Mouse (Mus musculus) intestine, embryonic 16.5 days (tissue): ENCODE measurements at regions not wholly inside any gene's neighbourhood (a gene's known extent, or its start where the extent isn't known, plus 50 kb on each side); places are given as distances from the start of the nearest gene placed in this dataset.

Source experiments
- ATAC-seq: fragments of 200-750 bp; cut with Nextera tagmentation; 2 replicates; pipeline ENCODE4 v1.8.0; 2017; ENCODE audit warnings: moderate TSS enrichment, moderate library complexity
- H3K27ac ChIP-seq: fragments of 300-500 bp; sonication (generic); 2 replicates; pipeline ENCODE4 v1.5.1; 2014; ENCODE audit warnings: mild to moderate bottlenecking, low read length
- H3K27me3 ChIP-seq: fragments of 300-500 bp; sonication (generic); replicated peaks from 2 replicates; pipeline ENCODE4 v1.6.1; 2014; ENCODE audit warnings: low read length, control low read depth, mixed read lengths; ENCODE audit not compliant: control insufficient read depth, insufficient read depth
- H3K36me3 ChIP-seq: fragments of 300-500 bp; sonication (generic); 2 replicates; pipeline ENCODE4 v1.6.1; 2014; ENCODE audit warnings: low read length, control low read depth; ENCODE audit not compliant: control insufficient read depth, insufficient read depth
- H3K4me1 ChIP-seq: fragments of 300-500 bp; sonication (generic); 2 replicates; pipeline ENCODE4 v1.6.1; 2014; ENCODE audit warnings: low read length, control low read depth, mixed read lengths; ENCODE audit not compliant: control insufficient read depth, insufficient read depth
- H3K4me2 ChIP-seq: fragments of 300-500 bp; sonication (generic); 2 replicates; pipeline ENCODE4 v1.6.1; 2014; ENCODE audit warnings: low read depth, low read length, control low read depth
- H3K4me3 ChIP-seq: fragments of 300-500 bp; sonication (generic); 2 replicates; pipeline ENCODE4 v1.5.1; 2014; ENCODE audit warnings: mild to moderate bottlenecking, low read length
- H3K9ac ChIP-seq: fragments of 300-500 bp; sonication (generic); 2 replicates; pipeline ENCODE4 v1.6.1; 2014; ENCODE audit warnings: low read depth, low read length
- H3K9me3 ChIP-seq: fragments of 300-500 bp; sonication (generic); 2 replicates; pipeline ENCODE4 v1.6.1; 2016; ENCODE audit warnings: low read length, control low read depth; ENCODE audit not compliant: control insufficient read depth
- WGBS: fragments of 180-500 bp; shearing (Covaris S2); extraction: QIAGEN DNeasy Blood & Tissue Kit; methylation state at CpG from one replicate; pipeline ENCODE4 v1.1.7; 2014; 5-methylcytosine and 5-hydroxymethylcytosine counted together

DNA sequence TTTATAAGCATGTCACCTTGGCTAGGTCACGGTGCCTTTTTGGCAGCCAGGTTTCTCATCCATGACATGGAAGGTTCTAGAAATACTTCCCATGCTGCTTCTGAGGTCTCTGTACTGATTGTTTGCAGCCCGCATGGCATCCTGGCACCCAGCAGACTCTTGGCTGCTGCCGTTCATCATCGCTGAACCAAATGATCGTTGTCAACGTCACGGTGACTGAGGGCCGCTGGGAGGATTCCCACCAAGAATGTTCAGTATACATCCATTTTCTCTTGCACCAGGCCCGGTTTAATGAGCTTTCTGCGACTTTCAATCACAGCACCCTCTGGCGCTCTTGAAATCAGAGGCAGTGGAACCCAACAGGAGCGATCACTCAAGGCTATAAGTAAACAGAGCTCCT is 448.1 kb downstream of the Cdh26 start:
- no peaks in the 10 kb centered on the region for H3K9me3 ChIP-seq
- WGBS = 89% methylated on average over 12 of the region's 12 CpGs
- no peak overlapping the region for H3K27ac ChIP-seq
- no peaks in the 10 kb centered on the region for H3K36me3 ChIP-seq
- H3K9ac ChIP-seq = no peak overlapping the region
- no peaks in the 10 kb centered on the region for H3K27me3 ChIP-seq
- H3K4me1 ChIP-seq = no peaks in the 10 kb centered on the region
- H3K4me3 ChIP-seq = no peak overlapping the region
- H3K4me2 ChIP-seq = no peak overlapping the region
- no peak for ATAC-seq

DNA sequence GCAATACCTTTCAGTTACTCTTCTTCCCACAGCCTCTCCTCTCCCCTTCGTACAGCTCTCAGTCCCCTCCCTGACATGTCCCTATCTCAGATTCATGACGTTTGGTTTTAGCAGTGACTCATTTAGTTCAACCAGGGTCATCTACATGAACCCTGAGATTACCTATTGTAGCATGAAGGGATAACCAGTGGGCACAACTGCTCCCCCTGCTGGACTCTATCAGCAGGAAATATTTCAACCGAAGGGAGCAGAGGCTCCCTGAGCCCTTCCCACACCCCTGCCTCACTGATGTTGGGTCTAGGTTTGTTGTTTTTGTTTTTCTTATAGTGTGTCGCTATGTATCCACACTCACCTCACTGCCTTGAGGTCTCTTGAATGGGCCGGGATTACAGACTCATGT is 455.4 kb downstream of the Cdh26 start:
- H3K27ac ChIP-seq = no peak overlapping the region
- no peak overlapping the region for H3K4me3 ChIP-seq
- no peaks in the 10 kb centered on the region for H3K27me3 ChIP-seq
- 52% methylated on average over 5 of the region's 5 CpGs for WGBS
- H3K36me3 ChIP-seq = no peaks in the 10 kb centered on the region
- H3K4me2 ChIP-seq = no peak overlapping the region
- 0 out of 2 replicates have a peak, but pooled peaks cover 3% of the 10 kb centered on the region for H3K4me1 ChIP-seq
- no peak overlapping the region for H3K9ac ChIP-seq
- no peaks in the 10 kb centered on the region for H3K9me3 ChIP-seq
- ATAC-seq = no peak

DNA sequence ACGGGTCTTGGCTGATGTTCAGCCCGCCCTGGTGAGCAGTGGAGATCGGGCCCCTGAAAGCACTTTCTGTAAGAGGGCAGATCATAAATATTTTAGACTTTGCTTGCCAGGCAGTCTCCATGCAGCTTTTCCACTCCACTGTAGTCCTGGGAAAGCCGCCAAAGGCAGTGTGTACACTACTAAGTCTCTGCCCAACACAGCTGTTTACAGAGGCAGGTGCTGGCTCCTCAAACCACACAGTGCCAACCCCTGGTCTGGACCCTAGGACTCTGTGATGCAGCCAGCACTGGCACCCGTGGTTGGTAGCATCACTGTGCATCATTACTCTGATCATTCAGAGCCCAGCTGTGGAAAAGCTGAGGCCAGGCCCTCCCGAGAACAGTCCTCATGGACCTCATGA is 458.4 kb downstream of the Cdh26 start:
- Histone ChIP-seq H3K9ac (no peak overlapping the region), H3K4me2 (no peak overlapping the region), H3K27ac (no peak overlapping the region), H3K36me3 (no peaks in the 10 kb centered on the region), H3K27me3 (no peaks in the 10 kb centered on the region), H3K4me1 (0 out of 2 replicates have a peak, but pooled peaks cover 3% of the 10 kb centered on the region), H3K9me3 (no peaks in the 10 kb centered on the region), H3K4me3 (no peak overlapping the region)
- WGBS = 52% methylated on average over 6 of the region's 6 CpGs
- no peak for ATAC-seq

DNA sequence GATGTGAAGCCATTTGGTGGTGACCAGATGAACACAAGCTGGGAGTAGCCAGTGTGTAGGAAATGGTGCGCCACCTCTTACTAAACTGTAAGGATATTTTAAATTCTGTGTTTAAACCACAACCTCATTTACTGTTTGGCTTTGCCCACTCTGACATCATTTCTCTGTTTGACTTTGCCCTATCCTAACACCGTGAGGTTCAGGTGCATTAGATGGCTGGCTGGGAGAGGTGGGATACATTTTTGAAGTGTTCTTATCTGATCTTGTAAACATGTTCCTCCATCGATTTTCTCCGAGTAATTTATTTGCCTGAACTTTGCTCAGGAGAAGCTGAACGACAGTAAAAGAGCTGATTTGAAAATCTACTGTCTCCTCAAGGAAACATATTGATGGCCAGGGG is 472.1 kb downstream of the Cdh26 start:
- Histone ChIP-seq H3K36me3 (no peaks in the 10 kb centered on the region), H3K27ac (no peak overlapping the region), H3K9me3 (no peaks in the 10 kb centered on the region), H3K27me3 (no peaks in the 10 kb centered on the region), H3K4me3 (no peak overlapping the region), H3K9ac (no peak overlapping the region), H3K4me2 (no peak overlapping the region), H3K4me1 (0 out of 2 replicates have a peak, but pooled peaks cover 3% of the 10 kb centered on the region)
- 47% methylated on average over 5 of the region's 5 CpGs for WGBS
- ATAC-seq = peak; percentile 56

DNA sequence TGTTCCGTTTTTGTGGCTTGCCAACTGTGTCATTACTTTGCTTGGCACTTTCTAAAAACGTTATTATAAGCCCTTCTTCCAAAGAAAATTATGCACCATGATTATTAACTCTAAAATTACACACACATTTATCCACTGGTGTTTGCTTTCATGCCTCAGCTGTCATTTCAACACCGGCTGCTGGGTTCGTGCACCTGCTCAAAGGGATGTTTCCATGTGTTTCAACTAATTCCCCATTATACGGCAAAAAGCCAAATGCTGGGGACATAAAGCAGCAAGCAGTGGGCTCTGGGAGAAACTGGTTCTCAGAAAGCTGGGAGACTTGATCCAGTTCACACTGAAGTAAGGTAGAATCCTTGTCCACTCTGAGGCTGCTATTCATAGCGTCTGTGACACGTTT is 479.0 kb downstream of the Cdh26 start:
- Histone ChIP-seq H3K27ac (no peak overlapping the region), H3K36me3 (no peaks in the 10 kb centered on the region), H3K4me3 (no peak overlapping the region), H3K9me3 (no peaks in the 10 kb centered on the region), H3K9ac (no peak overlapping the region), H3K27me3 (no peaks in the 10 kb centered on the region), H3K4me1 (no peaks in the 10 kb centered on the region), H3K4me2 (no peak overlapping the region)
- 79% methylated on average over 7 of the region's 7 CpGs for WGBS
- no peak for ATAC-seq

DNA sequence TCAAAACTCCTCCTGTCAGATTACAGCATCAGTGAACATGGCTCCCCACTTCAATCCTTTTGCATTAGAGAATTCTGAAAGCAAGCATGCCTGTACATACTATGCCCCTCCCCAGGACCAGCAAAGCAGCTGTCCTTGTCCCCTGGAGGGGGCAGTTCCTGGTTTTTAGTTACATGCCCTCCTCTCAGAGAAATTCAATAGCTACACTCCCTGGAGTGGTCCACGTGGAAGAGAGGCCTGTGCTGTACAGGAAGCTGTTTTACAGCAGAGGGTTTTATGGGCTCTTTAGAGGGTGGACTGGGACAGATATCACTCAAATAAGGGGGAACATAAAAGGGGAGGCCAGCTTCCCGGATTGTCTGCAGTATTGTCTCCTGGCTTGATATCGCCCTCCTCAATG is 481.3 kb downstream of the Cdh26 start:
- H3K36me3 ChIP-seq = no peaks in the 10 kb centered on the region
- no peaks in the 10 kb centered on the region for H3K4me1 ChIP-seq
- H3K4me3 ChIP-seq = no peak overlapping the region
- ATAC-seq = no peak
- no peaks in the 10 kb centered on the region for H3K9me3 ChIP-seq
- H3K9ac ChIP-seq = no peak overlapping the region
- no peaks in the 10 kb centered on the region for H3K27me3 ChIP-seq
- 58% methylated on average over 3 of the region's 3 CpGs for WGBS
- no peak overlapping the region for H3K4me2 ChIP-seq
- H3K27ac ChIP-seq = no peak overlapping the region

DNA sequence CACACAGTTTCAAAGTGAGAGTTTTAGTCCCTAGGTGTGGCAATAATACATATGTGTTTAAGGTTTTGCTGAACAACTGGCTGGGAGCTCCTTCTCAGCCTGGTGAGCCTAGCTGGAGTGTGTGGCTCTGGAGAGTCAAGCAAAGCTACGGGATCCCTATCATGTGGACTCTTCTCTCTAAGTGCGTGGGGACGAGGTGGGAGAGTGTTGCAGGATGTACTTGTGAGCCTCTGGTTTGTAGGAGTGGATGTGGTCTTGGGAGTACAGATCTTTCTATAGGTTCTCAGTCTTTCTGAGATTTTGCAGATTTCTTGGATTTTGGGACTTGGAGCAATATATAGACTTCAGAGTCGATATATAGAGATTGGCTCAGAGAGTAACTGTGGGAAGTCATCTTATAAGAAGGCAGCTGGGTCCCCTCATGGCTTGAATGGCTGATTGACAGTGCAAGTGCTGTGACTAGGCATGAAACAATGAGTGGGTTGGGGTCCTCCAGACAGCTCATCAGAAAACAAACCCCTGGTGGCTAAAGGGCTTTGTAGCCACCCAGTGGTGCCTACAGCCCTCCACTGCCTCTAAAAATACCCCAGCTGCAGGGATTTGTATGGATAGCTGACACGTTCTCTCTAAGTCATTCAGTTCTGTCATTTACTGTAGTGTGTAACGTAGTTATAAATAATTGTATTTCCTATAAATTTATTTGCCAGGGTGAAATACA is 486.1 kb downstream of the Cdh26 start:
- no peak overlapping the region for H3K9ac ChIP-seq
- H3K4me1 ChIP-seq = no peaks in the 10 kb centered on the region
- H3K27me3 ChIP-seq = no peaks in the 10 kb centered on the region
- no peaks in the 10 kb centered on the region for H3K9me3 ChIP-seq
- H3K27ac ChIP-seq = no peak overlapping the region
- no peaks in the 10 kb centered on the region for H3K36me3 ChIP-seq
- no peak overlapping the region for H3K4me2 ChIP-seq
- H3K4me3 ChIP-seq = no peak overlapping the region
- 81% methylated on average over 6 of the region's 6 CpGs for WGBS
- no peak for ATAC-seq

DNA sequence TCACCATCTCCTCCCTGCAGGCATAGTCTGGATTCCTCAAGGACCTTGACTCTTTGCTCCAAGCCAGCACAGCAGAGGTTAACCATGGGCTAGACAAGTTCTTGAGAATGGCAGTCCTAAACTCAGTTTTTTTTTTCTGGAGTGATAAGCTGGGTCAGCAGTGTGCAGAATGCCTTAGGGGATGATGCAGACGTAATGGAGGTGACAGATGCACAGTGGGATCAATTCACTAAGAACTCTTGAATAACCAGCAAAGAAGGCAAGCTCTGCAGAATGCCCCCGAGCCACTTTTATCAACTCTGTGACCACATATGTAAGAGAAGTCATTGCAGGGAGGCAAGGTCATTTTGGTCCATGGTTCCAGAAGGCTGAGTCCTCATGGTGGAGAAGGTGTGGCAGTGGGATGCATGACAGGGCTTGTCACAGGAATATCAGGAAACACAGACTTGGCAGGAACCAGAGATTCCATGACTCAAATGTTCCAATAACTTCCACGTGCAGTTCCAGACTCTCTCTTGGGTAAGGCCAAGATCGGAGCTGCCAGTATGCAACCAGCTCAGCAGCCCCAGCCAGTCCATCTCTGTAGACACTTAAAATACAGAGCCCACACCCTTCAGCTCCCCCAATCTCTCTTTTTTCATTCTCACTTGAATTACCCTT is 494.3 kb downstream of the Cdh26 start:
- Histone ChIP-seq H3K4me2 (no peak overlapping the region), H3K4me1 (no peaks in the 10 kb centered on the region), H3K4me3 (no peak overlapping the region), H3K9me3 (no peaks in the 10 kb centered on the region), H3K27me3 (no peaks in the 10 kb centered on the region), H3K36me3 (no peaks in the 10 kb centered on the region), H3K27ac (no peak overlapping the region), H3K9ac (no peak overlapping the region)
- WGBS = 83% methylated on average over 4 of the region's 4 CpGs
- ATAC-seq = no peak

DNA sequence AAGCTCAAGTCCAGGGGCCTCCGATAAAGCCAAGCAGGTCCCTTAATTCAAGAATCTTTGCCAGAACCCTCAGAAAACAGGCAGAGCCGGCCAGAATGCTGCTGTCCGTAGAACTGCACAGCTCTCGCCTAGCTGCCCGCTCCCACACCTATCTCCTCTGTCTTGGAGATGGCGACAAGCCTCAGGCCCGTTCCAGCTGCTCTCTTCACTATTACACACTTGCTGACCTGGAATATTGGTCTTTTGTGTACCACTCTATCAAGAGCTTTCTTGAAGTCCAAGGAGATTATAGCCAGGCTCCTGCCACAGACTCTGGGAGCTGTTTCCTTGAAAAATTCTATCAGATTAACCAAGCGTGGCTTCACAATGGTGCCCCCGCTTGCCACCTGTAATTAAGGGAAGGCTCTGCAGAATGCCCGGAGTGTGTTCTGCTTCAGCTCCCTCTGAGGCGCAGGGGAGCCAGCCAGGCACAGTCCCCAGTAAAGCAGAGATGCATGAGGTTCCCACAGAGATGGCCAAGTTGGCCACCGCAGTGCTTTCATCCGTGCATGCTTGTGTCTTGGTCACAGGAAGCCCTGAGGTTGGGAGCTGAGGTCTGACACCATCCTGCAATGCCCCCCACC is 496.8 kb downstream of the Cdh26 start:
- Histone ChIP-seq H3K36me3 (no peaks in the 10 kb centered on the region), H3K4me2 (no peak overlapping the region), H3K27ac (no peak overlapping the region), H3K9ac (no peak overlapping the region), H3K27me3 (no peaks in the 10 kb centered on the region), H3K9me3 (no peaks in the 10 kb centered on the region), H3K4me3 (no peak overlapping the region), H3K4me1 (no peaks in the 10 kb centered on the region)
- ATAC-seq = no peak
- 77% methylated on average over 13 of the region's 13 CpGs for WGBS
